Mouse (Mus musculus): ENCODE results near the gene Yme1l1. TPM values are rescaled to one million over a fixed set of nuclear protein-coding genes. Genes with fewer than 3 reads are reported as not detected.

Yme1l1 gene
- polyA plus RNA-seq (2016; fragmentation: Nextera tagmentation; extraction: Ambion mirVana): 86.8 and 93.0 TPM in 2 replicates

GRCm38 (mm10) chr2:23155777-23156607 lies at the start of gene Yme1l1, which contains the start of gene Mastl:
TSS of gene Yme1l1 (plus strand) at chr2:23156369.
TSS of gene Mastl (minus strand) at chr2:23156024.
- ATAC-seq (ENCODE audit: low FRiP score, low read depth): peak; percentile 99
- Histone ChIP-seq H3K27ac (replicated peaks) (peak within 1 kb of the TSS; percentile 97), H3K4me1 (peaks cover 29% of the 10 kb centered on the region), H3K9me3 (no peaks in the 10 kb centered on the region), H3K9ac (replicated peaks) (peak within 1 kb of the TSS; percentile 80), H3K27me3 (no peaks in the 10 kb centered on the region), H3K4me2 (replicated peaks) (peak within 1 kb of the TSS; percentile 74), H3K4me3 (peak within 1 kb of the TSS; percentile 82), H3K36me3 (peaks cover 2% of the 10 kb centered on the region; the same call in 1 of the 2 replicates)
- WGBS: under 1% methylated on average over 61 of the region's 61 CpGs

GRCm38 (mm10) chr2:23119573-23119972 lies 36.6 kb upstream of the Yme1l1 start:
- H3K36me3 ChIP-seq: peaks cover 22% of the 10 kb centered on the region
- no peak for ATAC-seq (ENCODE audit: low FRiP score, low read depth)
- H3K4me3 ChIP-seq: no peak overlapping the region
- H3K27ac ChIP-seq (replicated peaks): no peak overlapping the region
- H3K9me3 ChIP-seq: no peaks in the 10 kb centered on the region
- no peak overlapping the region for H3K9ac ChIP-seq (replicated peaks)
- no peaks in the 10 kb centered on the region for H3K4me1 ChIP-seq
- H3K27me3 ChIP-seq: no peaks in the 10 kb centered on the region
- H3K4me2 ChIP-seq (replicated peaks): no peak overlapping the region

- 8% methylated on average over 5 of the region's 5 CpGs for WGBS
Observed at GRCm38 (mm10) chr2:23155199-23155621, 959 bp upstream of the Yme1l1 start.

GRCm38 (mm10) chr2:23156608-23157081 lies 476 bp downstream of the Yme1l1 start:
- WGBS: under 1% methylated on average over 17 of the region's 17 CpGs

More at GRCm38 (mm10) chr2:23155199-23155621, 959 bp upstream of the Yme1l1 start:
- peak; percentile 11; the same call in 1 of the 2 replicates for ATAC-seq (ENCODE audit: low FRiP score, low read depth)
- no peaks in the 10 kb centered on the region for H3K27me3 ChIP-seq
- peaks cover 29% of the 10 kb centered on the region for H3K4me1 ChIP-seq
- H3K9ac ChIP-seq (replicated peaks): peak overlapping the region; percentile 63
- H3K36me3 ChIP-seq: no peaks in the 10 kb centered on the region
- H3K4me3 ChIP-seq: peak overlapping the region; percentile 82
- H3K9me3 ChIP-seq: no peaks in the 10 kb centered on the region
- H3K27ac ChIP-seq (replicated peaks): peak overlapping the region; percentile 97; the same call in 1 of the 2 replicates
- H3K4me2 ChIP-seq (replicated peaks): peak overlapping the region; percentile 74

GRCm38 (mm10) chr2:23172305-23172704 lies 16.1 kb downstream of the Yme1l1 start:
- Histone ChIP-seq H3K36me3 (peaks cover 63% of the 10 kb centered on the region), H3K4me1 (no peaks in the 10 kb centered on the region)
- ATAC-seq (ENCODE audit: low FRiP score, low read depth): no peak

More at GRCm38 (mm10) chr2:23156608-23157081, 476 bp downstream of the Yme1l1 start:
- H3K27me3 ChIP-seq: no peaks in the 10 kb centered on the region
- H3K9ac ChIP-seq (replicated peaks): peak overlapping the region; percentile 80
- peak; percentile 13; the same call in 1 of the 2 replicates for ATAC-seq (ENCODE audit: low FRiP score, low read depth)
- peak overlapping the region; percentile 97 for H3K27ac ChIP-seq (replicated peaks)
- H3K4me2 ChIP-seq (replicated peaks): peak overlapping the region; percentile 74
- peaks cover 7% of the 10 kb centered on the region; the same call in 1 of the 2 replicates for H3K36me3 ChIP-seq
- peaks cover 29% of the 10 kb centered on the region for H3K4me1 ChIP-seq
- peak overlapping the region; percentile 82 for H3K4me3 ChIP-seq
- no peaks in the 10 kb centered on the region for H3K9me3 ChIP-seq

GRCm38 (mm10) chr2:23194366-23194765 lies 38.2 kb downstream of the Yme1l1 start:
- Histone ChIP-seq H3K4me3 (no peak overlapping the region), H3K9me3 (no peaks in the 10 kb centered on the region), H3K9ac (replicated peaks) (no peak overlapping the region), H3K36me3 (peaks cover 64% of the 10 kb centered on the region), H3K4me1 (no peaks in the 10 kb centered on the region), H3K27me3 (no peaks in the 10 kb centered on the region), H3K27ac (replicated peaks) (no peak overlapping the region), H3K4me2 (replicated peaks) (no peak overlapping the region)
- ATAC-seq (ENCODE audit: low FRiP score, low read depth): no peak
- WGBS: 86% methylated on average over 1 of the region's 1 CpGs

More at GRCm38 (mm10) chr2:23172305-23172704, 16.1 kb downstream of the Yme1l1 start:
- Histone ChIP-seq H3K9me3 (no peaks in the 10 kb centered on the region), H3K9ac (replicated peaks) (no peak overlapping the region), H3K27ac (replicated peaks) (no peak overlapping the region), H3K4me3 (no peak overlapping the region), H3K4me2 (replicated peaks) (no peak overlapping the region), H3K27me3 (no peaks in the 10 kb centered on the region)
- 91% methylated on average over 3 of the region's 3 CpGs for WGBS

GRCm38 (mm10) chr2:23201034-23201433 lies 44.9 kb downstream of the Yme1l1 start:
- no peak overlapping the region for H3K4me3 ChIP-seq
- no peaks in the 10 kb centered on the region for H3K9me3 ChIP-seq
- H3K36me3 ChIP-seq: peaks cover 29% of the 10 kb centered on the region
- no peak overlapping the region for H3K9ac ChIP-seq (replicated peaks)
- H3K4me2 ChIP-seq (replicated peaks): no peak overlapping the region
- no peaks in the 10 kb centered on the region for H3K27me3 ChIP-seq
- WGBS: 92% methylated on average over 1 of the region's 1 CpGs
- ATAC-seq (ENCODE audit: low FRiP score, low read depth): no peak
- no peaks in the 10 kb centered on the region for H3K4me1 ChIP-seq
- no peak overlapping the region for H3K27ac ChIP-seq (replicated peaks)

GRCm38 (mm10) chr2:23202900-23203670 lies 46.9 kb downstream of the Yme1l1 start:
- Histone ChIP-seq H3K4me3 (no peak overlapping the region), H3K4me1 (no peaks in the 10 kb centered on the region), H3K4me2 (replicated peaks) (no peak overlapping the region), H3K9me3 (no peaks in the 10 kb centered on the region), H3K36me3 (peaks cover 20% of the 10 kb centered on the region), H3K27me3 (no peaks in the 10 kb centered on the region), H3K27ac (replicated peaks) (no peak overlapping the region), H3K9ac (replicated peaks) (no peak overlapping the region)
- WGBS: 65% methylated on average over 15 of the region's 15 CpGs
- ATAC-seq (ENCODE audit: low FRiP score, low read depth): 0 out of 2 replicates have a peak, but pooled peaks have one; percentile 12

- Histone ChIP-seq H3K4me1 (no peaks in the 10 kb centered on the region), H3K27me3 (no peaks in the 10 kb centered on the region), H3K9me3 (no peaks in the 10 kb centered on the region), H3K9ac (replicated peaks) (no peak within 1 kb of the TSS), H3K36me3 (no peaks in the 10 kb centered on the region), H3K4me3 (no peak within 1 kb of the TSS), H3K4me2 (replicated peaks) (no peak within 1 kb of the TSS), H3K27ac (replicated peaks) (no peak within 1 kb of the TSS)
- WGBS: 81% methylated on average over 15 of the region's 15 CpGs
- ATAC-seq (ENCODE audit: low FRiP score, low read depth): no peak
Observed at GRCm38 (mm10) chr2:23207070-23207526, 50.9 kb downstream of the Yme1l1 start, which contains the start of gene 4931423N10Rik. TSS of gene 4931423N10Rik (plus strand) at chr2:23207476.

GRCm38 (mm10) chr2:23213661-23214060 lies 57.5 kb downstream of the Yme1l1 start:
- Histone ChIP-seq H3K9me3 (no peaks in the 10 kb centered on the region), H3K9ac (replicated peaks) (no peak overlapping the region), H3K4me2 (replicated peaks) (no peak overlapping the region), H3K4me1 (no peaks in the 10 kb centered on the region), H3K27me3 (no peaks in the 10 kb centered on the region), H3K4me3 (no peak overlapping the region), H3K36me3 (no peaks in the 10 kb centered on the region), H3K27ac (replicated peaks) (no peak overlapping the region)
- ATAC-seq (ENCODE audit: low FRiP score, low read depth): no peak
- 85% methylated on average over 5 of the region's 5 CpGs for whole genome bisulfite sequencing

- Histone ChIP-seq H3K9me3 (no peaks in the 10 kb centered on the region), H3K4me1 (no peaks in the 10 kb centered on the region), H3K27me3 (no peaks in the 10 kb centered on the region), H3K4me3 (no peak overlapping the region), H3K27ac (replicated peaks) (no peak overlapping the region), H3K4me2 (replicated peaks) (no peak overlapping the region), H3K9ac (replicated peaks) (no peak overlapping the region), H3K36me3 (no peaks in the 10 kb centered on the region)
- 72% methylated on average over 6 of the region's 7 CpGs for WGBS
- ATAC-seq (ENCODE audit: low FRiP score, low read depth): no peak
Observed at GRCm38 (mm10) chr2:23225199-23225598, 69.0 kb downstream of the Yme1l1 start.

Measured in midbrain, embryonic 12.5 days (tissue).